Mouse (Mus musculus) heart, postnatal 0 days (tissue): ENCODE results near the gene Cmip. TPM values are rescaled to one million over a fixed set of nuclear protein-coding genes. Genes with fewer than 3 reads are reported as not detected.

Experiments used
- ATAC-seq: fragments of 200-750 bp; cut with Nextera tagmentation; 2 replicates; pipeline ENCODE4 v1.8.0; 2017; ENCODE audit warnings: low read depth, moderate number of reproducible peaks, moderate library complexity; ENCODE audit not compliant: insufficient read depth
- DNase-seq: peaks from one replicate; pipeline ENCODE4 v3.0.0-alpha.2; 2016; ENCODE audit warnings: low spot score
- H3K27ac ChIP-seq: fragments of 300-500 bp; sonication (generic); 2 replicates; pipeline ENCODE4 v1.5.1; 2014; ENCODE audit warnings: low read depth, mild to moderate bottlenecking
- H3K27me3 ChIP-seq: fragments of 300-500 bp; sonication (generic); 2 replicates; pipeline ENCODE4 v1.6.1; 2014; ENCODE audit warnings: low read length, mixed read lengths; ENCODE audit not compliant: control insufficient read depth, insufficient read depth
- H3K36me3 ChIP-seq: fragments of 300-500 bp; sonication (generic); replicated peaks from 2 replicates; pipeline ENCODE4 v1.6.1; 2014; ENCODE audit warnings: low read length, mixed read lengths; ENCODE audit not compliant: control insufficient read depth, insufficient read depth
- H3K4me1 ChIP-seq: fragments of 300-500 bp; sonication (generic); 2 replicates; pipeline ENCODE4 v1.6.1; 2014; ENCODE audit warnings: antibody characterized with exemption; ENCODE audit not compliant: control insufficient read depth, insufficient read depth
- H3K4me2 ChIP-seq: fragments of 300-500 bp; sonication (generic); 2 replicates; pipeline ENCODE4 v1.6.1; 2014; ENCODE audit warnings: low read depth, mild to moderate bottlenecking, low read length, moderate library complexity
- H3K4me3 ChIP-seq: fragments of 300-500 bp; sonication (generic); 2 replicates; pipeline ENCODE4 v1.5.1; 2014; ENCODE audit warnings: low read depth, low read length
- H3K9ac ChIP-seq: fragments of 300-500 bp; sonication (generic); replicated peaks from 2 replicates; pipeline ENCODE4 v1.6.1; 2014; ENCODE audit warnings: low read depth, low read length, mixed read lengths
- H3K9me3 ChIP-seq: fragments of 300-500 bp; sonication (generic); replicated peaks from 2 replicates; pipeline ENCODE4 v1.6.1; 2016; ENCODE audit warnings: low read length; ENCODE audit not compliant: control insufficient read depth
- CTCF ChIP-seq: IDR thresholded peaks from 2 replicates; pipeline ENCODE4 v1.5.1; 2016; ENCODE audit warnings: antibody characterized with exemption, control low read depth, low read depth
- EP300 ChIP-seq: IDR thresholded peaks from 2 replicates; pipeline ENCODE4 v1.6.1; 2016; ENCODE audit warnings: antibody characterized with exemption, low read depth
- WGBS: fragments of 180-500 bp; shearing (Covaris S2); extraction: QIAGEN DNeasy Blood & Tissue Kit; methylation state at CpG from one replicate; pipeline ENCODE4 v1.1.7; 2014; 5-methylcytosine and 5-hydroxymethylcytosine counted together
- polyA plus RNA-seq: library from polyadenylated mRNA; unstranded; fragments of >200 nt; fragmentation: Nextera tagmentation; extraction: Ambion mirVana; gene quantifications from 2 replicates; pipeline ENCODE4 v1.2.1, GENCODE M21; 2015
- total RNA-seq: library from RNA; depleted of rRNA; stranded (reverse); fragments of >200 nt; gene quantifications from 2 replicates; pipeline ENCODE4 v1.2.3, GENCODE M21; 2014; ENCODE audit warnings: low replicate concordance

Cmip gene
- total and polyA plus RNA-seq, 2 experiments from 2014 or later = 5.7 to 11.1 TPM

GRCm38 (mm10) chr8:117410391-117410790, 153.5 kb downstream of the Cmip start:
- H3K4me1 ChIP-seq = peaks cover 9% of the 10 kb centered on the region; the same call in 1 of the 2 replicates
- peak overlapping the region; percentile 31 for H3K4me2 ChIP-seq
- no peak overlapping the region for H3K4me3 ChIP-seq
- H3K9me3 ChIP-seq = no peaks in the 10 kb centered on the region
- ATAC-seq (peak; percentile 64), DNase-seq (peak; percentile 45)
- H3K27ac ChIP-seq = peak overlapping the region; percentile 48
- H3K9ac ChIP-seq = no peak overlapping the region; the same call in 1 of the 2 replicates
- WGBS = 43% methylated on average over 10 of the region's 10 CpGs
- H3K36me3 ChIP-seq = no peaks in the 10 kb centered on the region
- no peaks in the 10 kb centered on the region for H3K27me3 ChIP-seq
- TF ChIP-seq CTCF = no peak
- no peak for TF ChIP-seq EP300

DNA sequence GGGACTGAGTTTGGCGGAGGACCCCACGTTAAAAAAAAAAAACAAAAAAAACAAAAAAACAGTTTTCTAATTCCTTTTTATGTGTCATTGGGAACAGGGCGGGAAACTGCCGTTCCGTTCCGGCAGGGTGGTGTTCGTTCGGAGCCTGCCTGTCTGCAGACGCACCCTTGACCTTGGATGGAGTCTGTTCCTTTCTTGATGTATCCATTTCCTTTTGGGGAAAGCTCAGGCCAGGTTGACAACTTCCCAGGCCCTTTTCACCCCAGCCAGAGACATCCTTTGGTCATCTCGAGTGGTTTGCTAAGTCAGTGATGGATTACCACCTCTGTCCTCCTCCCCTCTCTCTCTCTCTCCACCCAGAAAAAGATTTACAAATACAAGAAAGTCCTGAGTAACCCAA, 154.0 kb downstream of the Cmip start:
- Histone ChIP-seq H3K4me1 (peaks cover 9% of the 10 kb centered on the region; the same call in 1 of the 2 replicates), H3K9ac (no peak overlapping the region; the same call in 1 of the 2 replicates), H3K4me2 (peak overlapping the region; percentile 31), H3K4me3 (no peak overlapping the region), H3K9me3 (no peaks in the 10 kb centered on the region), H3K27ac (peak overlapping the region; percentile 48; the same call in 1 of the 2 replicates), H3K36me3 (no peaks in the 10 kb centered on the region), H3K27me3 (no peaks in the 10 kb centered on the region)
- TF ChIP-seq EP300 (no peak), CTCF (no peak)
- no peak for DNase-seq
- ATAC-seq = no peak
- WGBS = 67% methylated on average over 10 of the region's 10 CpGs

- Histone ChIP-seq H3K4me2 (no peak overlapping the region), H3K36me3 (no peaks in the 10 kb centered on the region), H3K27me3 (no peaks in the 10 kb centered on the region), H3K9ac (no peak overlapping the region), H3K9me3 (no peaks in the 10 kb centered on the region), H3K4me3 (no peak overlapping the region), H3K27ac (no peak overlapping the region; the same call in 1 of the 2 replicates), H3K4me1 (peaks cover 9% of the 10 kb centered on the region; the same call in 1 of the 2 replicates)
- DNase-seq (no peak), ATAC-seq (no peak)
- 78% methylated on average over 10 of the region's 10 CpGs for WGBS
- TF ChIP-seq EP300 = no peak
- no peak for TF ChIP-seq CTCF
Measured at GRCm38 (mm10) chr8:117412232-117412631, 155.4 kb downstream of the Cmip start.

DNA sequence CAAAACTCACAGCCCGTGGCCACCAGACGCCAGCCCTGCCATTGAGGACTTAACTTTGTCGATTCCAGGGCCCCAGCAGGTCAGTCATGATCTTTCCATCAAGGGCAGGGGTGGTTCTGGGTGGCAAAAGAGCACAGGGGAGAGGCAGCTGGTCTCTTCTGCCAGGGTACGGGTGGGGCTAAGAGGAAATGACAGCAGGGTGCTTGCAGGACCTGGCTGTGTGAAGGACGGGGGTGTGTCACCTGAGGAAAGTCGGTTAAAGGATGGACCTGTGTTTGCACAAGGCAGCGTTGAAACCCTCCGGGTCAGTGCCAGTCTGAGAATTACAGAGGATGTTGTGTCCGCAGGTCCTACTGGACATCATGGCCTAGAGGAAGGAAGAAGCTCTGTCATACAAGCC, 161.0 kb downstream of the Cmip start:
- ATAC-seq (no peak), DNase-seq (no peak)
- Histone ChIP-seq H3K4me1 (peaks cover 9% of the 10 kb centered on the region; the same call in 1 of the 2 replicates), H3K27me3 (no peaks in the 10 kb centered on the region), H3K9ac (no peak overlapping the region), H3K4me3 (no peak overlapping the region), H3K9me3 (no peaks in the 10 kb centered on the region), H3K27ac (no peak overlapping the region), H3K4me2 (no peak overlapping the region), H3K36me3 (no peaks in the 10 kb centered on the region; the same call in 1 of the 2 replicates)
- 91% methylated on average over 9 of the region's 9 CpGs for WGBS
- no peak for TF ChIP-seq CTCF
- no peak for TF ChIP-seq EP300

DNA sequence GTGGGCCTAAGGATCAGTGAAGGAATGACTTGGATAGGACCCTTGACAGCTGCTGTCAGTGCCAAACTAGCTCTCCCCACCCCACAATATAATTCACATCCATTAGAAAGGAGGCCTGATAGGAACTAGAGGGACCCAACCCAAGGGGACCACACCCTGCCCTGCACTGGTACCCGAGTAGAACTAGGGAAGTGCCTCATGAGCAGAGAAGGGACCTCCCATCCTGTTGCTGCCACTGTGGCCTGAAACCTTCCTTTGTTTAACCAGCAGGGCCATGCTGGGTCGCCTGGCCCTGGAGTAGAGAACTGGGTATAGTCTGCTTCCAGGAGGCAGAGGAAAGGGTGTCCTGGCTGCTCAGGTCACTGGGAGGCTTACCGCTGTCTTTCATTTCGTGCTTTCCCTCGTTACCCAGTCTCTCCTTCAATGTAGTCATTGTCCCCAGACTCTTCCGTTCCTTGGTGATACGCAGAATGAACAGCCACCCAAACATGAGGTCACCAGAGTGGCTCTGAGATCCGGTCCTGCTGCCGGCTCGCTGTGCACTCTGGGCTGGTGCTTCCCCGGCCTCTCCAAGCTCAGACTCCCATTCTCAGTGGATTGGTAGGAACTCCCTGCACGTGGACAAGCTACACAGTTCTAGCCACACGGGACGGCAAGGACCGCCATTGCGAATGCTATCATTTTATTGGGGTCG, 164.1 kb downstream of the Cmip start:
- peak overlapping the region; percentile 18 for H3K27ac ChIP-seq
- WGBS = 81% methylated on average over 17 of the region's 17 CpGs
- 0 out of 2 replicates have a peak, but pooled peaks have one; percentile 10 for ATAC-seq

More for the DNA sequence above, 164.1 kb downstream of the Cmip start:
- no peak for DNase-seq
- Histone ChIP-seq H3K27me3 (no peaks in the 10 kb centered on the region), H3K9me3 (no peaks in the 10 kb centered on the region), H3K4me2 (no peak overlapping the region), H3K36me3 (peaks cover 8% of the 10 kb centered on the region), H3K4me1 (peaks cover 16% of the 10 kb centered on the region; the same call in 1 of the 2 replicates), H3K9ac (no peak overlapping the region), H3K4me3 (no peak overlapping the region)
- no peak for TF ChIP-seq CTCF
- TF ChIP-seq EP300 = no peak
